Mouse (Mus musculus): Measurements from ENCODE around the gene Gm20388.
"Not testable (repeated sequence)": the region's sequence is repeated elsewhere in the genome, so short reads cannot be mapped to it uniquely, and the experiment has no call there.

The Gm20388 gene

DNA sequence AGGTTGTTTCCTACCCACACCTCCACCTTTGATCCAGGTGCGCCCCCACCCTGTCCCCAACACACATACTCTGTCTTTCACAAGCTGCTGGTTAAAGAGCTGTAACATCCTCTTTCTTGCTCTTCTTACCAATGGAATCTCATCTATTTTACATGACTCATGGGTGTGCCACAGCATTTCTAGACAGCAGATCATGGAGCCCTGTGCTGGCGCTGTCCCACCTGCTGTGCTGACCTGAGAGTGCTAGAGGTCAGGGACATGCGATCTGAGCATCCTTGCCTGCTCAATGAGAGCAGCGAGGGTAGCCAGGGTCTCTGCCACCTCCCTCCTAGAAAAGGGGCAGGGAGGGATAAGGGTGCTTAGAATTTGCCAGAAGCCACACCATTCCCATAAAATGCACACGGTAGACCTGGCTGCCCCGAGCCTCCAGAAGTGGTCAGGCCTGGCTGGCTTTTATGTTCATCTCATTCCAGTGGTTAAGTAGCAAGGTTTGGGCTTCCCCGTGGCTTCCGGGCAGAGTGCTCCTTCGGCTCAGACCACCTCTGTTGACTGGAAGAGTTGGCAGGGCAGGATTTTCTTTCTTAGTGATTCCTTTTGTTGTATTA lies 3594.1 kb downstream of the Gm20388 start:
- no peak for DNase-seq (ENCODE audit: extremely low spot score, low read depth, low spot score)

DNA sequence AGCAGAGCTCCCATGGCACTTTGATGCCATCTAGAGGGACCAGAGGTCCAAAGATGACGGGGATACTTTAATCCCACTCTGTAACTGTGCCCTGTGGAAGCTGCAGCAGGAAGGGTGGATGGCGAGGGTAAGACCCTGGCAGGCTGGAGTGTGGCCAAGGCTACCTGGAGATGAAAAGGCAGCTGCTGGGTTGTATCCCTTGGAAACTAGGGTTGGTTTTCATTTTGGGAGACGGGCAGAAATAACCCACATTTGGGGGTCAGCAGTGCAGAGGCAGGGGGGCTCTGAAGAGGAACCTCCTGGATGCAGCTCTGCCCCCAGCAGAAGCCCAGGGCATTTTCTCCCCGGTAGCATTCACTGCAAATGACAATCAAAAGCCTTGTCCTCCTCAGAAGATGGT lies 3594.6 kb downstream of the Gm20388 start:
- no peak for DNase-seq (ENCODE audit: extremely low spot score, low read depth, low spot score)

DNA sequence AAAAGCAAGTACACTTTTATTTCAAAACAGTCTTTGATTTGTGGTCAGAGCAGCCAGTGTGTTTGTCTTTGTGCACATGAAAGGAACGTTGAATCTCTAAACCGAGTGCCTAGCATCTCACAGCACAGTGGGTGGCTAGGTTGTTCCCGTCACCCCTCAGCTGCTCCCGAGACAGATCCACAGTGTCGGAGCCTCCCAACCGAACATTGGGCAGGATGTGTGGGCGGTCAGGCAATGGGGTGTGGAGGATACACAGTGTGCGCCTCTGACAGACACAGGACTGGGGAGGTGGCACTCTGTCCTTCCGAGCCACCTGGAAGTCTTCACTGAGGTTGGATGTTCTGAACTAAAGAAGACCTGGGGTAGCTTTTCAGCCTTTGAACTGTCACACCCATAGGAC lies 3595.1 kb downstream of the Gm20388 start:
- no peak for DNase-seq (ENCODE audit: extremely low spot score, low read depth, low spot score)

DNA sequence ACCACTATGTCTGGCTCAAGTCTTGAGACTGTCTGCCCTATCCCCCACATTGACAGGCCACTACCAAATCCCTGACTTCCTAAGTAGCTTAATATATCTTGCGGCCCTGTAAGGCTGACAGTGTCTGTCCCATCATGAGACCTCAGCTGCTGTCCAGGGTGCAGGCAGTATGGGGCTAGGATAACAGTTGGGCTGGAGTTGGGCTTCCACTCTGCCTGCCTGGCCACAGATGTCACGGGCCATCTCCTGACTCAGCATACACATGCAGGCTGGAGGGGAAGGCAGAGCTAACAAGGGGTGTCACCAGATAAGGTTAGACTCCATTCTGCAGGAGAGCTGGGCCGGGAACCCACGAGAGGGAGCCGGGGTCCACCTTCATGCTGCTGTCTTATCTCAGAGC lies 3596.5 kb downstream of the Gm20388 start:
- DNase-seq (ENCODE audit: extremely low spot score, low read depth, low spot score), result no peak

DNA sequence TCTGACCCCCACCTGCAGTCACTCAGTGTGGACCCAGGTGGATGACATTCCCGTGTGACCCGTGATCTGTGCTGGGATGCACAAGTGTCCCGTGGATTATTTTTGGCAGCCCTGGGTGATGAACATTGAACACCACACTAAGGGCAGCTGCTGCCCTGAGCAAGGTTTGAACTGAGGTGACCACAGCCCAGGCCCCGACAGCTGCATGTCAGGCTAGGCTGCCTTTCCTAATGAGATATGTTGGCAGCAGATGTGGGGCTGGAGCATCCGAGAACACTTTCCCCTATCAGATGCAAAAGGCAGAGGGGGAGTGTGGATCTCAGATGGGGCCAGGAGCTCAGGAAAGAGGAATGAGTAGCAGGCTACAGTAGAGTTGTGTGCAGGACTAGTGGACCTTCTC lies 3600.2 kb downstream of the Gm20388 start:
- no peak for DNase-seq (ENCODE audit: extremely low spot score, low read depth, low spot score)

DNA sequence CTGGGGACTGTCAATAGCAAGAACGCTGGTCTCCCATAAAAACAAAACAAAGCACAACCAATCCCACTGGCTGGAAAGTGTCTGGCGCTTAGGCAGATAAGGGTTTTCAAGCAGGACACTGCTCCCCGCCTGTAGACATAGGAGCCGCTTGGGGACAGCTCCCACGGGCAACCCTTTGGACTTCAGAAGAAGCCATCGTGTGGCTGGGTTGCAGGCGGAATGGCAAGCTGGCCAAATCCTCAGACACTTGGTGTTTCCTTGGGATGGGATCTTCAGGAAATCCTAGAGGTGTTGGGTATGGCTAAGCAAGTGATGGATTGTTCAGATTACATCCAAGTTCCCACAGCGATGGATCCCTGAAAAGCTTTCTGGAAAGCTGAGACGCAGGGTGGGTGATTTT lies 3603.5 kb downstream of the Gm20388 start:
- no peak for DNase-seq (ENCODE audit: extremely low spot score, low read depth, low spot score)

DNA sequence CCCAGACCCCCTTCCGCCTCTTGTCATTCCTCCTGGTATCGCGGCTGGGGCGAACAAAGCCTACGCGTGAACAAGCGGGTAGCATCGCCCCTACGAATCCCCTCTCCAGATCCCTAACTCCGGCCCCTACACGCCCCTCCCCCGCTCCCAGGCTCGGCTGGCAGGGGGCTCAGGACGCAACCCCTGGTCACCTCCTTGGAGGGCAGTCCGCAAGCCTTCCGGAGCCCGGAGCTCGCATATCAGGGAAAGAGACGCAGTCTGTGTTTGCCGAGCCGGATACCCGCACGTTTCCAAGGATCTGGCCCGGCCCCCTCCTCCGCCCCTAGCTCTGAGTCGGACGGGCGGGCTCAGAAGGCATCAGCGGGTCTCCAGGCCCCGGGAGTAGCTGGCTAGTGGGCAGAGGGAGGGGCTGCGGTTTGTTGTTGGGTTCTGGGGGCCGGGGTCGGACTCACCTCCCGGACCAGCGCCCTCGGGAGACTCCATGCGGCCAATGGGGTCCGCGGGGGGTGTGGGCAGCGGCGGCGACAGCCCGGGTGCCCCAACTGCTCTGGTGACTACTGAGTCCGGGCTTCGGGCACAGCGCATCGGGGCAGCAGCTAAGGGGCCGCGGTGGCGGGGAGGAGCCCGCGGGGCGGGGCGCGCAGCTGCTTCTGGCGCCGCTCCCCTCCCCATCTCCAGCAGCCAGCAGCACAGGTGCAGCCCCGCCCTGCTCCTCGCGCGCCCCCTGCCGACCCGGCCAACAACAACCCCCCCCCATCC lies 3604.3 kb downstream of the Gm20388 start, which contains the start of gene Dbndd1:
Dbndd1 (minus strand) TSS at position 683 of the 759 bp plus-strand sequence.
- DNase-seq (ENCODE audit: extremely low spot score, low read depth, low spot score), result no peak

DNA sequence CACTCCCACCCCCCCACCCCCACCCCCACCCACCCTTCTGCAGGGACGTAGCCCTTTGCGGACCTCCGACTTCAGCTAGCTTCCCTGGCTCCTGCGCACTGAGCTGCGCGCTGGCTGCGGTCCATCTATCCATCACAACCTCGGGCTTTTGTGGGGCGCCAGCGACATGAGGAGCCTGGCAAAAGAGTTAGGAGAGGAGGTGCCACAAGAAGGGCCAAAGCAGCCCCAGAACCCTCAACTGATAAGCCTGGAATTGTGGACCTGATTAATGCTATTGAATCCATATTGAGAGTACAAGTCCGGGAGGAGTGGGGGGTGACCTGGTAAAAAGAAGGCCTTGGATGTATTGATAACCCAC lies 3604.9 kb downstream of the Gm20388 start:
- no peak for DNase-seq (ENCODE audit: extremely low spot score, low read depth, low spot score)

DNA sequence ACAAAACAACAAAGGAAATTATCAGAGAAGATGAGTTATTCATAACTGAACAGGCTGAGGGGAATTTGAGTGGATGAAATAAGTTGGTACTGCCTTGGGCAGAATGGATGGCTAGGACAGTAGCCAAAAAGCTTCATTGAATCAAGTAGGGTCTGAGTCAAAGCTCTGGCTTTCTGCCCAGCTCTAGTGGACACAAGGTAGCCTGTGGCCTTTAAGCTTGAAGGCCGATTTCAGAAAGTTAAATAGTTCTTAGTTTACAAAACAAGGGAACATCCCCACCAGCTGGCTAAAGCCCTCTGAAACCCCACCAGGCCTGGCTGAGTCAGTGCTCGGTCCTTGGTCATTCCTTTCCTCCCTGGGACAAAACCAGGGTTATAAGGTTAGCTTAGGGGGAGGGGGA lies 3606.0 kb downstream of the Gm20388 start:
- no peak for DNase-seq (ENCODE audit: extremely low spot score, low read depth, low spot score)

DNA sequence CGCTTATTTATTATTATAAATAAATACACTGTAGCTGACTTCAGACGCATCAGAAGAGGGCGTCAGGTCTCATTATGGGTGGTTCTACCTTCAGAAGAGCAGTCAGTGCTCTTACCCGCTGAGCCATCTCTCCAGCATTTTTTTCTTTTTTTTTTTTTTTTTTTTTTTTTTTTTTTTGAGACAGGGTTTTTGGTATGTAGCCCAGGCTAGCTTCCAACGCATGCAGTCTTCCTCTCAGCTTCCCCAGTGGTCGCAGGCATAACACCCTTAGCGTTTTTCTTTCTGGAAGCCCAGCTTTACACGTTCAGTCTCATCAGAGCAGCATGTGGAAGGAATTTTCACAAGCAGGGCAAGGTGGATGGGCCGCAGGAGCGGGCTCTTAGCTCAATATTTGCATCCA lies 3607.5 kb downstream of the Gm20388 start:
- DNase-seq (ENCODE audit: extremely low spot score, low read depth, low spot score), result no peak

DNA sequence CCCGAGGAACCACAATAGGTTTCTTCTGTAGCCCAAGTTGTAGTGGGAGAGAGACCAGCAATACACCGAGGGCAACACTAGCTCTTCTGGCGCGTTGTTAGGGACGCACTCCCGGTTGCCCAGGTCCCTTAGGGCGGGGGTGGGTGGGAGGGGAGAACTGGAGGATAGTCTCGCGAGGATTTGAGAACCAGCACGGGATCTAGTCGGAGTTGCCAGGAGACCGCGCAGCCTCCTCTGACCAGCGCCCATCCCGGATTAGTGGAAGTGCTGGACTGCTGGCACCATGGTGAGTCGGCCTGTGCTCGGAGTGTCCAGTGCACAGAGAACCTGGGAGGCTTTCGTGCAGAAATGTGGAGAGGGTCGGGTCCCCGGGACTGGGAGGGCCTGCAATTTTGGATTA lies 3608.0 kb downstream of the Gm20388 start, which contains the start of gene Gas8:
Gas8 (plus strand) TSS at position 168 of the 400 bp plus-strand sequence.
- DNase-seq (ENCODE audit: extremely low spot score, low read depth, low spot score), result peak; percentile 82

DNA sequence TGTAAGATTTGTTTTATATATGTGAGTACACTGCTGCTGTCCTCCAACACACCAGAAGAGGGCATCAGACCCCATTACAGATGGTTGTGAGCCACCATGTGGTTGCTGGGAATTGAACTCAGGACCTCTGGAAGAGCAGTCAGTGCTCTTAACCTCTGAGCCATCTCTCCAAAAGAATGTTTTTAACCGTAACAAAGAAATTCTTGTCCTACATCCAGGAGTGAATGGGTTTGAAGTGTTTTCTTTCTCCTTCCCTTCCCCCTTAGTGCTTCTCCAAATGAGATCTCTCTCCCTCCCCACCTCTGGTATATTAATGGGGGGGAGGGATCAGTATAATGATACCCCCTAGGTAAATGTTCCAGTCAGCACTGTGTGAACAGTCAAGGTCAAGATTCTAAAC lies 3609.4 kb downstream of the Gm20388 start:
- DNase-seq (ENCODE audit: extremely low spot score, low read depth, low spot score), result not testable (repeated sequence)

DNA sequence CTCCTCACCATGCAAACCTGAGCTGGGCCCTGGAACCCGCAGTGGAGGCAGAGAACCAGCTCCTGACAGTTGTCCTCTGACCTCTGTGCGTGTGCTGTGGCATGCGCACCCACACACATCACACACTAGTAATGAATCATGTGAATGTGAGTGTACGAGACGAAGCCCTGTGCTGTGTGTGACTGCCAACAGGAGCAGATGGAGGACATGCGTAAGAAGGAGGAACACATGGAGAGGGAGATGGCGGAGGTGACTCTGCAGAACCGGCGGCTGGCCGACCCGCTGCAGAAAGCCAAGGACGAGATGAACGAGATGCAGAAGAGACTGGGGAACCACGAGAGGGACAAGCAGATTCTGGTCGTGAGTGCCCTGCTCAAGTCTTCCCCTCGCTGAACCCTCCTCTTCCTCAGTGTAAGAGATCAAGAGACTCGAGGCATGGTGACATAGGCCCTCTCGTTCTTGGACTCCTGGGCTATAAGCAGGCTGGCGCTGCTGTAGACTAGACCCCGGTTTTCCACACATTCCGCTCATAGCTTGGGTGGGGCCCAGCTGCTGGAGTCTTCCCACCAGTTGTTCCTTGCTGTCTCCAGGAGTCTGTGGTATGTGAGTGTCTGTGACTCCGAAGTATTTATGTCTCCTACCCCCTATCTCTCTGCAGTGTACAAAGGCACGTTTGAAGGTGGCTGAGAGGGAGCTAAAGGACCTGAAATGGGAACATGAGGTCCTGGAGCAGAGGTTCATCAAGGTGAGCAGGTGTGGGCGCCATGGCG lies 3617.3 kb downstream of the Gm20388 start:
- no peak for DNase-seq (ENCODE audit: extremely low spot score, low read depth, low spot score)

DNA sequence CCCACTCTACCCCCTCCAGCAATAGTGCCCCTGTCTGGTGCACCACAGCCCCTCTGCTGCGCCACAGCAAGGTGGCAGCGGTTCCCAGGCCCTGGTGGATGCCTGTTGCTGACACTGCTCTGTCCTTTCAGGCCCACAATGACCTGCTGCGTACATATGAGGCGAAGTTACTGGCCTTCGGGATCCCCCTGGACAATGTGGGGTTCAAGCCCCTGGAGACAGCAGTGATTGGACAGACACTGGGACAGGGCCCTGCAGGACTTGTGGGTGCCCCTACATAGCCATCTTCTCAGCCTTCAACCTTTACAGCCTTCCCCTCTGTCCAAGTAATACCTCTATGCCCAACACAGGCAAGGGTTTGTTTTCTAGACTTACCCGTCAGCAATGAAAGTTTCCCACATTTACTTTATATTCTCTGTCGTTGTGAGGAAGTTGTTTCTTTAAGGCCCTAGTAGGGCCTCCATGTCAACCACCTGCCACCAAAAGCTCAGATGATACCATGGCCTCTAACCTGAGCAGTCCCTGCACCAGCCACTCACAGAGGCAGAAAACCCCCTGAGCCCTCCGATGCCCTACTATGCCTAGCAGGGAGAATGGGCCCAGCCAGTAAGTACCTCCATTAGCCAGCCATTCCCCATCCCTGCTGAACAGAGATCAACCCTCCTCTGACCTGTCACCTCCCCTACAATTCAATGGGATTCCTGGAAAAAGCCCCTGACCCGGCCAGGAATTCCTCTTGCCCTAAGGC lies 3625.8 kb downstream of the Gm20388 start:
- DNase-seq (ENCODE audit: extremely low spot score, low read depth, low spot score), result no peak

DNA sequence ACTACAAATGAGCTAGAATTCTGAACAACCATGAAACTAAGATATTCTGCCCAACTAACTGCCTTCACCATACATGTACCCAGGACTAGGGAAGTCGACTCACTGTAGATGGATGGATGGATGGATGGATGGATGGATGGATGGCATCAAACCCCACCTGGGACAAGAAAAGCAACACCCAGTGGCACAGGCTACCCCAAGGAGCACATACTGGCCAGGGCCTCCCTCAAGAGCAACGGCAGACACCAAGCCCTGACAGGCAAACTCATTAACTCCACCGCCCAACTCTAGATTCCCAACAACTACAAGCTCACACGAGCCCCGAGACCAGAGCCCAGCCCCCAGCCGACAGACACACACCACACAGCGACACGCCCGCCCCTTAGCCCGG lies 3626.3 kb downstream of the Gm20388 start:
- DNase-seq (ENCODE audit: extremely low spot score, low read depth, low spot score), result no peak

DNA sequence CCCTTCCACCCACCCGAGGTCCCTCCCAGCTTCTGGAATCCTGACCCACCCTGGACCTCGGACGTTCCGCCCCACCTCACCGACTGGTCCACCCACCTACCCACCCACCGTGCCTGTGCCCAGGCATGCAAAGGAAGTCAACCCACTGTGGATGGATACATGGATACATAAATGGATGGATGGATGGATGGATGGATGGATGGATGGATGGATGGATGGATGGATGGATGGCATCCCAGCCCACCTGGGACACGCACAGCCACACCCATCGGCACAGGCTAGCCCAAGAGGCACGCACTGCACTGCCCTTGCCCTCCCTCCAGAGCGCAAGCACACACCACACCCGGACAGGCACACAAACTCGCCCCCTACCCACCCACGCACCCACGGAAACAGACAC lies 3627.0 kb downstream of the Gm20388 start:
- not testable (repeated sequence) for DNase-seq (ENCODE audit: extremely low spot score, low read depth, low spot score)

DNA sequence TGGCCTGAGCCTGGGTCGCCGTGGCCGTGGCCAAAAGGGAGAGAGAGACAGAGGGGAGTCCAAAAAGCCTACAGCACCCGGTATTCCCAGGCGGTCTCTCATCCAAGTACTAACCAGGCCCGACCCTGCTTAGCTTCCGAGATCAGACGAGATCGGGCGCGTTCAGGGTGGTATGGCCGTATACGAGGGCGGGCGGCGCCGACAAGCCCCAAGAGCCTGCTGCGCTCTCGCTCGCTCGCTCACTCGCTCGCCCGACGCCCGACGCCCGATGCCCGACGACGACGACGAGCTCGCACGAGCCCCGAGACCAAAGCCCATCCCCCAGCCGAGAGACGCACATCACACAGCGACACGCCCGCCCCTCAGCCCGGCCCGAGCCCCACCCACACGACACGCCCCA lies 3653.6 kb downstream of the Gm20388 start:
- DNase-seq (ENCODE audit: extremely low spot score, low read depth, low spot score), result not testable (repeated sequence)

DNA sequence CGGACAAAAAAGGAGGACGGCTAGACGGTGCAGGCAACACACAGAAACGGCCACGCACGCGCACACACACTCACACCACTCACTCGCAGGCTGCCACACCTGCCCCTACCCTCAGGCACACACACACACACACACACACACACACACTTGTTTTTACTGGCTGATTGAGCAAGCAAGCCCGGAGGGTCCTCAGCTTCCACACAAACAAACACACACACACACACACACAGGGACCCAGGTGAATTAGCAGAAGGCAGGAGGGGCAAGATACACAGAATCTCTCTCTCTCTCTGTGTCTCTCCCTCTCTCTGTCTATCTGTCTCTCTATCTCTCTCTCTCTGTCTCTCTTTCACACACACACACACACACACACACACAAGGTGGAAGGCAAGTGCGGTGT lies 3664.7 kb downstream of the Gm20388 start:
- not testable (repeated sequence) for DNase-seq (ENCODE audit: extremely low spot score, low read depth, low spot score)

DNA sequence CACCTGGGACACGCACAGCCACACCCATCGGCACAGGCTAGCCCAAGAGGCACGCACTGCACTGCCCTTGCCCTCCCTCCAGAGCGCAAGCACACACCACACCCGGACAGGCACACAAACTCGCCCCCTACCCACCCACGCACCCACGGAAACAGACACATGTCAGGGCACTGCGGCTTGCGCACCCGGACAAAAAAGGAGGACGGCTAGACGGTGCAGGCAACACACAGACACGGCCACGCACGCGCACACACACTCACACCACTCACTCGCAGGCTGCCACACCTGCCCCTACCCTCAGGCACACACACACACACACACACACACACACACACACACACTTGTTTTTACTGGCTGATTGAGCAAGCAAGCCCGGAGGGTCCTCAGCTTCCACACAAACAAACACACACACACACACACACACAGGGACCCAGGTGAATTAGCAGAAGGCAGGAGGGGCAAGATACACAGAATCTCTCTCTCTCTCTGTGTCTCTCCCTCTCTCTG lies 3690.1 kb downstream of the Gm20388 start:
- not testable (repeated sequence) for DNase-seq (ENCODE audit: extremely low spot score, low read depth, low spot score)

DNA sequence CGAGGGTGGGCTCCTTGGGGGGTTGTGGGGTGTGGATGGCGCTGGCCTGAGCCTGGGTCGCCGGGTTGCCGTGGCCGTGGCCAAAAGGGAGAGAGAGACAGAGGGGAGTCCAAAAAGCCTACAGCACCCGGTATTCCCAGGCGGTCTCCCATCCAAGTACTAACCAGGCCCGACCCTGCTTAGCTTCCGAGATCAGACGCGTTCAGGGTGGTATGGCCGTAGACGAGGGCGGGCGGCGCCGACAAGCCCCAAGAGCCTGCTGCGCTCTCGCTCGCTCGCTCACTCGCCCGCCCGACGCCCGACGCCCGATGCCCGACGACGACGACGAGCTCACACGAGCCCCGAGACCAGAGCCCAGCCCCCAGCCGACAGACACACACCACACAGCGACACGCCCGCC lies 3690.8 kb downstream of the Gm20388 start:
- DNase-seq (ENCODE audit: extremely low spot score, low read depth, low spot score), result not testable (repeated sequence)

DNA sequence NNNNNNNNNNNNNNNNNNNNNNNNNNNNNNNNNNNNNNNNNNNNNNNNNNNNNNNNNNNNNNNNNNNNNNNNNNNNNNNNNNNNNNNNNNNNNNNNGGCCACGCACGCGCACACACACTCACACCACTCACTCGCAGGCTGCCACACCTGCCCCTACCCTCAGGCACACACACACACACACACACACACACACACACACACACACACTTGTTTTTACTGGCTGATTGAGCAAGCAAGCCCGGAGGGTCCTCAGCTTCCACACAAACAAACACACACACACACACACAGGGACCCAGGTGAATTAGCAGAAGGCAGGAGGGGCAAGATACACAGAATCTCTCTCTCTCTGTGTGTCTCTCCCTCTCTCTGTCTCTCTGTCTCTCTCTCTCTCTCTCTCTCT lies 3702.0 kb downstream of the Gm20388 start:
- not testable (repeated sequence) for DNase-seq (ENCODE audit: extremely low spot score, low read depth, low spot score)
